Mouse (Mus musculus) bone marrow, adult 2 months (tissue): ENCODE data around the gene Foxj2.

ENCODE experiments used
- CTCF ChIP-seq: fragments of 200-500 bp; IDR thresholded peaks from 2 replicates; pipeline ENCODE4 v1.5.1; 2011; ENCODE audit warnings: low read length, control low read depth; ENCODE audit not compliant: control insufficient read depth, insufficient read depth
- POLR2A ChIP-seq: fragments of 200-500 bp; IDR thresholded peaks from 2 replicates; pipeline ENCODE4 v1.6.1; 2011; ENCODE audit warnings: low read depth, mild to moderate bottlenecking, control low read depth, low read length, borderline replicate concordance; ENCODE audit not compliant: control insufficient read depth

DNA sequence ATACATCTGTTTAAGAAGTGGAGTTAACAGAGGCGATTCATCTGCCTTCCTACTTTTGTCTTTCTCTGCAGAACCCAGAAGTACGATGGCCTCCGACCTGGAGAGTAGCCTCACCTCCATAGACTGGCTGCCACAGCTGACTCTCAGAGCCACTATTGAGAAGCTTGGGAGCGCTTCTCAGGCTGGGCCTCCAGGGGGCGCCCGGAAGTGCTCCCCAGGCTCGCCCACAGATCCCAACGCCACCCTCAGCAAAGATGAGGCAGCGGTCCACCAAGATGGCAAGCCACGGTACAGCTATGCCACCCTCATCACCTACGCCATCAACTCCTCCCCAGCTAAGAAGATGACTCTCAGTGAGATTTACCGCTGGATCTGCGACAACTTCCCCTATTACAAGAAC, 8.4 kb downstream of the Foxj2 start:
- TF ChIP-seq POLR2A = no peak
- peak; percentile 54 for TF ChIP-seq CTCF
